Mouse (Mus musculus): ENCODE results near the gene Hist2h2ab.

GRCm38 (mm10) chr3:96248141-96249033, 28.7 kb downstream of the Hist2h2ab start:
- TF ChIP-seq CTCF (IDR thresholded peaks at IDR 0.05; ENCODE audit: low read depth, low read length) (no peak), GATA2 (IDR thresholded peaks at IDR 0.05; ENCODE audit: borderline replicate concordance, low read depth, low read length) (no peak), GATA1 (IDR thresholded peaks at IDR 0.05; ENCODE audit: borderline replicate concordance, low read length) (no peak), TAL1 (conservative IDR thresholded peaks at IDR 0.05; ENCODE audit: low read depth, low read length) (no peak)
